Mouse (Mus musculus): ENCODE data around the gene Cdr2. TPM values are rescaled to one million over a fixed set of nuclear protein-coding genes. Genes with fewer than 3 reads are reported as not detected.
A peak's percentile ranks its signal among the peaks of the same experiment; 100 is the strongest.
"Not testable (repeated sequence)": the region's sequence is repeated elsewhere in the genome, so short reads cannot be mapped to it uniquely, and the experiment has no call there.

The Cdr2 gene
- 38.1 and 39.1 TPM in 2 replicates for polyA plus RNA-seq (2015; fragmentation: Nextera tagmentation; extraction: Ambion mirVana)

DNA sequence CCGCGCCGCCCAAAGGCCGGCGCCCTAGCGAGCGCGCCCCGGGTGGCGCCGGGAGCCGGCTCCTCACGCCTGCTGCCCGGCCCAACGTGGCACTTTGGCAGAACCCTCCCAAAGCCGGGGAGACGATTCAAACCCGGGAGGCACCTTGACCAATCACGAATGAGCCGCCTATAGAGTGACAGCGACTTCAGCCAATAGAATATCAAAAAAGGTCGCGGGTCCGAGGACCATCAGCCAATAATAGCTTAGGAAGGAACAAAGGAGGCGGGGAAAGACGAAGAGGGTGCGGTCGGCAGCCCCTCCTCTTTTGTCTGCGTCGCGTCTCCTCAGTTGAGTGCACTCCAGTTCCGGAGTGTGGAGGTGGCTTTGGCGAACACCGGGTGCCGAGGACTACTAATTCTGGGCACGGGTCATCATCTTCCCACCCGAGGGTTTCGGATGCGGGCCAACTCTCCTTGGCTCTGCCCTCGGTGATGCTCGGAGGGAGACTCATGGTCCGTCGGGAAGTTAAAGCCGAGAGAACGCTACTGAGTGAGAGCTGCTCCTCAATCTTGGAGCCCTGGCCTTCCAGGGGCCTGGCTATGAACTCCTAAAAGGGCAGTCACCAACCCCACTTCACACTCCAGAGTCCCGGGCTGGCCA is at the start of gene Cdr2, which contains the start of gene Mfsd13b:
Gene Cdr2 (minus strand): TSS at position 113 of the 642 bp plus-strand sequence.
Gene Mfsd13b (plus strand): TSS at position 310 of the 642 bp plus-strand sequence.
- H3K27me3 ChIP-seq = peaks cover under 1% of the 10 kb centered on the region; the same call in 1 of the 2 replicates
- peak within 1 kb of the TSS; percentile 95 for H3K9ac ChIP-seq
- under 1% methylated on average over 46 of the region's 46 CpGs for WGBS (ENCODE audit: insufficient replicate concordance)

DNA sequence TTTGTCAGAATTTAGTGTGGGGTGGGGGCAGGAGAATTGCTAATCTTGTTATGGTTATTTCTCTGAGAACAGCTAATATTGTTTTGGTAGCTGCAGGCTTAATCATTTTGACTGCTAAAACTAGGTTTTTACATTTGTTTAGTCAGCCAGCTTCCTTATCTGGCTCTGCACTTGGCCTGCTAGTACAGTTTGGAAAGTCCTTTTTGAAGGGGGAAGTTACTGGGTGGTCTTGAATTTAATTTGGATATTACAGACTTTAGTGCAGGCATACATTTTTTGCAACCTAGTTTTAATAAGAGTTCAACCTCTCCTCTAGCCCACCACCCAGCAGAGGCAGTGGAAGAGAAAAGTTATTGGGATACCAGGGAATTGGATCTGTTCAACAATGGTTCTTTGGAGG is 47.8 kb upstream of the Cdr2 start:
- not testable (repeated sequence) for H3K9me3 ChIP-seq (replicated peaks); ATAC-seq (ENCODE audit: low read depth)
- peaks cover 31% of the 10 kb centered on the region for H3K27me3 ChIP-seq

More for the DNA sequence above, at the start of gene Cdr2, which contains the start of gene Mfsd13b:
- Histone ChIP-seq H3K4me1 (replicated peaks) (peaks cover 40% of the 10 kb centered on the region), H3K27ac (peak within 1 kb of the TSS; percentile 98), H3K4me3 (replicated peaks) (peak within 1 kb of the TSS; percentile 95), H3K9me3 (replicated peaks) (no peaks in the 10 kb centered on the region), H3K4me2 (peak within 1 kb of the TSS; percentile 83), H3K36me3 (peaks cover 12% of the 10 kb centered on the region)
- DNase-seq (peak; percentile 98), ATAC-seq (ENCODE audit: low read depth) (peak; percentile 87)

DNA sequence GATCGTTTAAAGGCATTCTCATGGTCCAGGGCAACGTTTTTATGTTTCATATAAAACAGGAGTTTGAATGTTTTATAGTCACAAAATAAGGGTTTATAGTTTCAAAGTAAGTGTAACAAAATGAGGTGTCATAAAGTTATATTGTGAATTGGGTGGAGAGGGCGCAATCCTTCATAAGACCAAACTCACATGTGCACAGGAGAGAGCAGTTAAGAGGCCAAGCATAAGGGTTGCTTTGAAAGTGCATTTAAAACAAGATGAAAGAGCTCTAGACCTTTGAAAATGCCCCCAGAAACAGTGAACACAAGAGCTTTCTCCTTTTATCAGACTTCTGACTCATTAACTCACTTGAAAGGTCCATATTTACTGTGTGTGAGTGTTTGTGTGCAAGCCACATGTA is 44.2 kb upstream of the Cdr2 start:
- H3K27ac ChIP-seq = no peak overlapping the region
- H3K4me2 ChIP-seq = no peak overlapping the region
- peaks cover 20% of the 10 kb centered on the region for H3K27me3 ChIP-seq
- no peak overlapping the region for H3K9ac ChIP-seq
- ATAC-seq (ENCODE audit: low read depth) (no peak), DNase-seq (no peak)
- H3K9me3 ChIP-seq (replicated peaks) = no peaks in the 10 kb centered on the region
- WGBS (ENCODE audit: insufficient replicate concordance) = 52% methylated on average over 3 of the region's 3 CpGs
- no peak overlapping the region for H3K4me3 ChIP-seq (replicated peaks)
- H3K4me1 ChIP-seq (replicated peaks) = peaks cover 15% of the 10 kb centered on the region
- H3K36me3 ChIP-seq = no peaks in the 10 kb centered on the region

More for the DNA sequence above, 47.8 kb upstream of the Cdr2 start:
- H3K27ac ChIP-seq; H3K4me3 ChIP-seq (replicated peaks); H3K36me3 ChIP-seq; H3K4me2 ChIP-seq; DNase-seq; H3K9ac ChIP-seq: not testable (repeated sequence)
- peaks cover 17% of the 10 kb centered on the region for H3K4me1 ChIP-seq (replicated peaks)

DNA sequence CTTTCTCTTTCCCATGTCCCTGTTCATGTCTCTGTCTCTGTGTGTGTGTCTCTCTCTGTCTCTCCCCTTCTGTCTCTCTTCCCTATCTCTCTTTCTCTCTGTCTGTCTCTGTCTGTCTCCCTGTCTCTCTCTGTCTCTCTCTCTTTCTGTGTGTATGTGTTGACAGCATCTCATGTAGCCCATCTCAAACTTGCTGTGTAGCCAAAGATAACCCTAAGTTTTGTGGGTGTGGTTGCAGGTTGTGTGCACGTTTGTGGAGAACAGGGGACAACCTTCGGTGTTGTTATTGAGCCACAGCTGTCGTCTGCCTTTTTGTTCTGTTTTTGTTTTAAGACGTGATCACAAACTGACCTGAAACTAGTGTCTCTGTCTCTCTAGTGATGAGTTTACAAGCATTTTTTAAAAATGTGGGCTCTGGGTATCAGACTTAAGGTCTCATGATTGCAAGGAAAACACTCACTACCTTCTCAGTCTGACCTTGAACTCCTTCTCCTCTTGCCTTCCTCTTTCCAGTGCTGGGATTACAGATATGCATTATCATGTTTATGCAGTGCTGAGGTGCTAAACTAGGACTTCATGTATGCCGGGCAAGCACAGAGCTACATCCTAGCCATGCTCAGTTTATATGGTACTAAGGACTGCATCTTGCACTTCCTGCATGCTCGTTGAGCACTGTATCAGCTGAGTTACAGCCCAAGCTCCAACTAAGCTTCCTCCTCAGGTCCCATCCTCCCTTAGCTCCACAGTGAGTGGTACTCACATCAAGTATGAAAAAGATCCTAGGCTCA is 43.3 kb upstream of the Cdr2 start:
- peaks cover 16% of the 10 kb centered on the region for H3K27me3 ChIP-seq
- H3K9ac ChIP-seq = peak overlapping the region; percentile 24; the same call in 1 of the 2 replicates
- 36% methylated on average over 6 of the region's 6 CpGs for whole genome bisulfite sequencing (ENCODE audit: insufficient replicate concordance)
- H3K36me3 ChIP-seq = no peaks in the 10 kb centered on the region
- no peak overlapping the region for H3K4me3 ChIP-seq (replicated peaks)
- H3K27ac ChIP-seq = peak overlapping the region; percentile 24; the same call in 1 of the 2 replicates
- H3K4me2 ChIP-seq = peak overlapping the region; percentile 30
- DNase-seq (peak; percentile 9), ATAC-seq (ENCODE audit: low read depth) (peak; percentile 88)
- peaks cover 15% of the 10 kb centered on the region for H3K4me1 ChIP-seq (replicated peaks)
- H3K9me3 ChIP-seq (replicated peaks) = no peaks in the 10 kb centered on the region

DNA sequence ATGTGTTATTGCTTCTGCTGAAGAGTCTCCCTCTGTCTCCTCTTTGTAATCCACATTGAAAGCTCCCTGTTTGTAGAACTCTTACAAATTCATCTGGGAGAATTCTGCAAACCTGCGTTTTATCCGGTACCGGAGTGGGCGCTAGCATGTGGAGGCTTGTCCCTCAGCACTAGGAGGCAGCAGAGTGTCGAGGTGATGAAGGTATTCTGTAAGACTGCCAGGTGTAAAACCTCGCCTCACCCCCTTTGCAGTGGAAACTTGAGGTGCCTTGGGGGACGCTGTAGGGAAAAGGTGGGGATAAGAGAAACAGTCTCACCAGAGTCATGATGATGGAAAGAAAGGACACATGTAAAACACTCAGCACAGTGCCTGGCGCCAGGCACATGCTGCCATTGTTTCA is 38.2 kb upstream of the Cdr2 start:
- H3K4me2 ChIP-seq = no peak overlapping the region
- DNase-seq (no peak), ATAC-seq (ENCODE audit: low read depth) (no peak)
- H3K27ac ChIP-seq = no peak overlapping the region
- no peak overlapping the region for H3K4me3 ChIP-seq (replicated peaks)
- peaks cover 8% of the 10 kb centered on the region for H3K4me1 ChIP-seq (replicated peaks)
- no peaks in the 10 kb centered on the region for H3K9me3 ChIP-seq (replicated peaks)
- no peaks in the 10 kb centered on the region for H3K36me3 ChIP-seq
- no peak overlapping the region for H3K9ac ChIP-seq
- WGBS (ENCODE audit: insufficient replicate concordance) = 39% methylated on average over 8 of the region's 8 CpGs
- H3K27me3 ChIP-seq = 0 out of 2 replicates have a peak, but pooled peaks cover 4% of the 10 kb centered on the region

DNA sequence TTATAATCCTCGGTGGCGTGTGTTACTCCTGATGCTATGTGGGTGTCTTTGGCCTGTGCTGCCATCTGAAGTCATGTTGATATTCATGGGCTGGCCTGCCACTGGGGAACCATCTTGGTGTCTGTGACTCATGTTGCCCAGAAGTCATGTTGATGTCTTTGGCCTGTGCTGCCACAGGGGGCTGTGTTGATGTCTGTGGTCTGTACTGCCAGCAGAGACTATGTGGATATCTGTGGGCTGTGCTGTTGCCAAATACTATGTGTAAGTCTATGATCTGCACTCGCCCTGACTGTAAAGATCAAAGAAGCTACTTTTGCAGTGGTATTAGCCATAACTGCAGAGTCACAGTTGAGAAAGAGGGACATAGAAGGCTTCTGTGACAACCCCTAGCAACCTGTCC is 36.7 kb upstream of the Cdr2 start:
- no peak overlapping the region for H3K9ac ChIP-seq
- peaks cover 6% of the 10 kb centered on the region; the same call in 1 of the 2 replicates for H3K27me3 ChIP-seq
- 67% methylated on average over 3 of the region's 3 CpGs for WGBS (ENCODE audit: insufficient replicate concordance)
- DNase-seq = no peak
- H3K4me3 ChIP-seq (replicated peaks) = no peak overlapping the region
- H3K36me3 ChIP-seq = no peaks in the 10 kb centered on the region
- H3K4me1 ChIP-seq (replicated peaks) = no peaks in the 10 kb centered on the region
- H3K9me3 ChIP-seq (replicated peaks) = no peaks in the 10 kb centered on the region
- no peak for ATAC-seq (ENCODE audit: low read depth)
- H3K27ac ChIP-seq = no peak overlapping the region
- no peak overlapping the region for H3K4me2 ChIP-seq

DNA sequence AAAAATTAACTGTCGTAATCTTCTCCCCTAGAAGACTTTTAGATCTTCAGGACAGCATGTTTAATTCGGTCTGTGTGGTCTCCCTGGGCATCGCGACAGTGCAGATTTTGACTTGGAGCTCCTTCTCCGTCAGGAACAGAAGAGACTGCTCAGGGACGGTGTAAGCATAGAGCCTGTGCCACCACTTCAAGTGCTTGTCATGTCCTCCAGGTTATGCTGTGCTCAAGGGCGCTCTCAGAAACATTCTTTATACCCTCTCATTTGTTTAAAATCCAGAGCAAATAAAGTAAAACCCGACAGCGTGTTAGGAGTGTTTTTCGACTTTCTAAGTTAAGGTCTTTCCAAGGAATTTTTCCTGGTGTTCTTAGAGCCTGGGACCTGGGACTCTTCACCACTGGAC is 32.4 kb upstream of the Cdr2 start:
- Histone ChIP-seq H3K9me3 (replicated peaks) (no peaks in the 10 kb centered on the region), H3K4me2 (no peak overlapping the region), H3K4me1 (replicated peaks) (no peaks in the 10 kb centered on the region), H3K4me3 (replicated peaks) (no peak overlapping the region), H3K27me3 (peaks cover 6% of the 10 kb centered on the region; the same call in 1 of the 2 replicates), H3K9ac (no peak overlapping the region), H3K27ac (no peak overlapping the region), H3K36me3 (no peaks in the 10 kb centered on the region)
- ATAC-seq (ENCODE audit: low read depth) (no peak), DNase-seq (no peak)
- 68% methylated on average over 10 of the region's 10 CpGs for WGBS (ENCODE audit: insufficient replicate concordance)

DNA sequence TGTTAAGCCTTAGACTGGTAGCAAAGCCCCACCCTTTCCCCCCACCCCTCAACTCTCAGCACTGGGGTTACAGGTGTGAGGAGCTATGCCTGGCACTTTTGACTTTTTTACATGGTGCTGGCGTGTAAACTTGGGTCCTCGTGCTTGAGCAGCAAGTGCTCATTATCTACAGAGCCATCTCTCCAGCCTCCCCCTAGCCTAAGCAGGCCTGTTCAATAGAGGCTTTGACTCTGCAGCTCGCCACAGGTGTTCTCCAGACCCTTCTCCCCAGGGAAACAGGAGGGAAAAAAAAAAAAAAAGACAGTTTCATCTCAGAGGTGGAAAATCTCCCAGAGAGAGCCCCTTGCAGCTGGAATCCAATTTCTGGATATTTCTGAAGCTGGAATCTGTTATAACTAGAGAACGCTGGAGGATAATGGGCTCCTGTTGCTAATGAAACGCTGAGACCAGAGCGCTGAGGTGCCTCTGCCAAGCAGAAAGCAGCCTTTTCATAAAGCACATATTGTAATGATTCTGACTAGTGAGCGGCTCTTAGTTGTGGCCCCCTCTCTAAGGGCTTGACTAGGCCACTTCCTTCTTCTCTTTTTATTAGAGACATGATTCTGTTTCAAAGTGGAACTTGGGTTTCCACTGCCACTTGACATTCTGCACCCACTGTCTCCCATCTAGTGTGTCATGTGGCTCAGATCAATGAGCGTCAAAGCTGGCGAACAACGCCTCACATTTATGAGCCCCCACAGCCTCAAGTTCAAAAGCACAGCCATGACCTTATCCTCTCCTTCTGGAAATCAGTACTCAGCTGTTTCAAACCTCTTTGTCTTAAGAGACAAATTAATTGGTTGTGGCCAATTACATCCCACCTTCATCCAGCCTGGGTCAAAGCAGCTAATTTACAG is 29.9 kb upstream of the Cdr2 start:
- WGBS (ENCODE audit: insufficient replicate concordance) = 67% methylated on average over 10 of the region's 10 CpGs
- Histone ChIP-seq H3K27ac (no peak overlapping the region), H3K36me3 (no peaks in the 10 kb centered on the region)

DNA sequence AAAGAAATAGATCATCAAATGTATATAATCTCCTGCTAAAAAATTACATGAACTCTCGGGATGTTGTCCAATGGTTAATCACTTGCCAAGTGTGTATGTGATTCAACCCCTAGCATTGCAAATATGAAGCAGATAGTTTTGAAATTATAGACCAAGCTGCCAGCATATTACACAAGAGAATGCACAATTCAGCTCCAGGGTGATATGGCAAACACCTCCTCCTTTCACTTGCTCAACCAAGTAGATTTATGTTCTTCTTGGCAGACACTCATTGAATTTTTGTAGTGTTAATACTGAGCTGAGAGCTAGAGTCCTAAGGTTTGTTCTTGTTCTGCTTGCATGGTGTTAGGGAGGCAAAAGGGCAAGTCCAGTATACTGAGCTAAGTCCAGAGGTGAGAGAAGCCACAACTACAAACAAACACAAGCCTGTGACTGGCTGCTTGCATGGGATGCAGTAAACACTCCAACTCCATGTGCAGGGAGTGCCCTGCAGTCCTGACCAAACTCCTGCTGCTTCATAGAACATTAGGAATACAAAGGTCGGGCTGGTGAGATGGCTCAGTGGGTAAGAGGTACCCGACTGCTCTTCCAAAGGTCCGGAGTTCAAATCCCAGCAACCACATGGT is 21.8 kb upstream of the Cdr2 start:
- WGBS (ENCODE audit: insufficient replicate concordance) = 62% methylated on average over 4 of the region's 4 CpGs
- Histone ChIP-seq H3K9ac (no peak overlapping the region), H3K4me3 (replicated peaks) (no peak overlapping the region), H3K4me1 (replicated peaks) (no peaks in the 10 kb centered on the region), H3K4me2 (no peak overlapping the region), H3K36me3 (no peaks in the 10 kb centered on the region), H3K9me3 (replicated peaks) (no peaks in the 10 kb centered on the region), H3K27ac (no peak overlapping the region), H3K27me3 (no peaks in the 10 kb centered on the region)
- no peak for DNase-seq
- ATAC-seq (ENCODE audit: low read depth) = no peak

More for the DNA sequence above, 29.9 kb upstream of the Cdr2 start:
- no peak for DNase-seq
- peaks cover 6% of the 10 kb centered on the region; the same call in 1 of the 2 replicates for H3K27me3 ChIP-seq
- H3K4me1 ChIP-seq (replicated peaks) = no peaks in the 10 kb centered on the region
- H3K9ac ChIP-seq = no peak overlapping the region
- no peak overlapping the region for H3K4me3 ChIP-seq (replicated peaks)
- no peak overlapping the region for H3K4me2 ChIP-seq
- ATAC-seq (ENCODE audit: low read depth) = no peak
- H3K9me3 ChIP-seq (replicated peaks) = no peaks in the 10 kb centered on the region

DNA sequence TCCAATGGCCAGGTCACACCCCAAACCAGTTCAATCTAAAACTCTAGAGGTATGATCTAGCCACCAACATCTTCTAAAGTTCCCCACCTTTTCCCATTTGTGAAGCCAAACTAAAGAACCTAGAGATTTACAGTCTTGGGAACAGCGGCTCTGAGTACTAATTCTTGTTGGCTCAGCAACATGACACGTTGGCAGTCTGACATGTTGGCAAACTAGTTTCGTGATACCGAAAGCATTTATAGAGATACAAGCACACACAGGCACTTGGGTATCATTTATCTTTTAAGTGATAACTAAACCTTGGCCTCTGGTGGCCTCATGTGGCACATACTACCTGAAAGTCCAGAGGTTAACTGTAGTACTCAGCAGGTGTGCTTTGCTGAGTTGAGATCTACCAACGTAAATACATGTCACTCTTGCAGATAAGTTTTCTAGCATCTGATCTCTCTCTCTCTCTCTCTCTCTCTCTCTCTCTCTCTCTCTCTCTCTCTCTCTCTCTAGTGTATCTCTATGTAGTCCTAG is 20.4 kb upstream of the Cdr2 start:
- Histone ChIP-seq H3K27ac (no peak overlapping the region), H3K4me1 (replicated peaks) (no peaks in the 10 kb centered on the region), H3K4me3 (replicated peaks) (no peak overlapping the region), H3K9ac (no peak overlapping the region), H3K27me3 (no peaks in the 10 kb centered on the region), H3K9me3 (replicated peaks) (no peaks in the 10 kb centered on the region), H3K36me3 (no peaks in the 10 kb centered on the region), H3K4me2 (no peak overlapping the region)
- DNase-seq (no peak), ATAC-seq (ENCODE audit: low read depth) (no peak)
- WGBS (ENCODE audit: insufficient replicate concordance) = 73% methylated on average over 5 of the region's 5 CpGs

All from liver, embryonic 13.5 days (tissue).